Mouse (Mus musculus): ENCODE data around the gene Pdha2.

Pdha2 gene

GRCm38 (mm10) chr3:141212255-141212654 is at the start of gene Pdha2:
Gene Pdha2, minus strand, starts transcription at chr3:141212355.
- DNase-seq (ENCODE audit: low read depth, low spot score) = no peak

- DNase-seq (ENCODE audit: low read depth, low spot score) = no peak
Observed at GRCm38 (mm10) chr3:141260518-141260917, 48.4 kb upstream of the Pdha2 start.

- no peak for DNase-seq (ENCODE audit: low read depth, low spot score)
Observed at GRCm38 (mm10) chr3:141251440-141251839, 39.3 kb upstream of the Pdha2 start.

GRCm38 (mm10) chr3:141244725-141245298 is 32.7 kb upstream of the Pdha2 start:
- no peak for DNase-seq (ENCODE audit: low read depth, low spot score)

GRCm38 (mm10) chr3:141238071-141238470 is 25.9 kb upstream of the Pdha2 start:
- DNase-seq (ENCODE audit: low read depth, low spot score) = no peak

GRCm38 (mm10) chr3:141229148-141229547 is 17.0 kb upstream of the Pdha2 start:
- no peak for DNase-seq (ENCODE audit: low read depth, low spot score)

GRCm38 (mm10) chr3:141222339-141222738 is 10.2 kb upstream of the Pdha2 start:
- DNase-seq (ENCODE audit: low read depth, low spot score) = no peak

- DNase-seq (ENCODE audit: low read depth, low spot score) = no peak
Observed at GRCm38 (mm10) chr3:141218561-141218960, 6.4 kb upstream of the Pdha2 start.

- DNase-seq (ENCODE audit: low read depth, low spot score) = no peak
Observed at GRCm38 (mm10) chr3:141216999-141217398, 4.8 kb upstream of the Pdha2 start.

- no peak for DNase-seq (ENCODE audit: low read depth, low spot score)
Observed at GRCm38 (mm10) chr3:141216237-141216636, 4.1 kb upstream of the Pdha2 start.

GRCm38 (mm10) chr3:141214789-141215188 is 2.6 kb upstream of the Pdha2 start:
- no peak for DNase-seq (ENCODE audit: low read depth, low spot score)

GRCm38 (mm10) chr3:141214197-141214596 is 2.0 kb upstream of the Pdha2 start:
- DNase-seq (ENCODE audit: low read depth, low spot score) = no peak

GRCm38 (mm10) chr3:141211644-141212043 is 511 bp downstream of the Pdha2 start:
- peak; percentile 28 for DNase-seq (ENCODE audit: low read depth, low spot score)

- DNase-seq (ENCODE audit: low read depth, low spot score) = no peak
Observed at GRCm38 (mm10) chr3:141201766-141202165, 10.4 kb downstream of the Pdha2 start.

GRCm38 (mm10) chr3:141197308-141197861 is 14.8 kb downstream of the Pdha2 start:
- no peak for DNase-seq (ENCODE audit: low read depth, low spot score)

GRCm38 (mm10) chr3:141191653-141192052 is 20.5 kb downstream of the Pdha2 start:
- DNase-seq (ENCODE audit: low read depth, low spot score) = no peak

- no peak for DNase-seq (ENCODE audit: low read depth, low spot score)
Observed at GRCm38 (mm10) chr3:141190429-141190828, 21.7 kb downstream of the Pdha2 start.

- no peak for DNase-seq (ENCODE audit: low read depth, low spot score)
Observed at GRCm38 (mm10) chr3:141160986-141161385, 51.2 kb downstream of the Pdha2 start.
